Comparison of ENCODE assay signal across 8 mouse cellular contexts in the genomic region with DNA sequence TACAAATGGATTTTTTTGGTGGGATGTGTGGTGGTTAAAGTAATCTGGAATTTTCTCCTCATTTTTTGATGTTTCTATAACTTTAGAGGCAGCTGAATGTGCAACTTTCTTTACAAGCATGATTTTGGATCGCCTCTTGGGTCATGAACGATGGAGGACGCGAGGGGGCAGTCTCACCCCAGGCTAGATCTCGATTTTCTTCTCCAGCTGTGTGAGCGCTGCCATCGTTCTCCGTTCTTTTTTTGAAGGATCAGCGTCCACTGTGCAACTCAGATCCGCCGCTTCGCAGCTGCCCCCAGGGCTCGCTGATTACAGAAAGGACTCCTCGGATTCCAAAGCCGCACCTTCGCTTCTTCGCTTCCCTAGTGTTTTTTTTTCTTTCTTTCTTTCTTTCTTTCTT.
DNase-seq lines count a peak whose midpoint lies in the region; ATAC-seq and TF ChIP-seq lines count a peak whose summit lies in the region.

No protein-coding gene starts in this region.

- no peaks in the 10 kb centered on the region for H3K79me2 ChIP-seq in heart, adult 2 months (replicated peaks; ENCODE audit: control insufficient read depth, insufficient read depth, low read length)

- TF ChIP-seq CTCF in thymus, adult 2 months (IDR thresholded peaks at IDR 0.05; ENCODE audit: borderline replicate concordance, control insufficient read depth, extremely low read depth, insufficient read depth, low read length, poor library complexity), result no peak
- TF ChIP-seq CTCF in heart, adult 2 months (IDR thresholded peaks at IDR 0.05), result peak; percentile 80

- H3K36me3 ChIP-seq in thymus, adult 2 months (ENCODE audit: control insufficient read depth, insufficient read depth, low read length), result no peaks in the 10 kb centered on the region
- H3K36me3 ChIP-seq in heart, adult 2 months (ENCODE audit: control insufficient read depth, insufficient read depth, low read length), result no peaks in the 10 kb centered on the region
- H3K36me3 ChIP-seq in limb, embryonic 11.5 days (ENCODE audit: control insufficient read depth, insufficient read depth, low read length), result no peaks in the 10 kb centered on the region
- no peaks in the 10 kb centered on the region for H3K36me3 ChIP-seq in midbrain, embryonic 14.5 days (ENCODE audit: control insufficient read depth, insufficient read depth, low read length)
- H3K36me3 ChIP-seq in stomach, embryonic 15.5 days, result no peaks in the 10 kb centered on the region

- H3K4me3 ChIP-seq in thymus, adult 2 months (ENCODE audit: control insufficient read depth, insufficient read depth, low read length), result no peak overlapping the region
- H3K4me3 ChIP-seq in heart, adult 2 months, result no peak overlapping the region
- 0 out of 2 replicates have a peak overlapping the region, but pooled peaks have one; percentile 0 for H3K4me3 ChIP-seq in limb, embryonic 11.5 days (ENCODE audit: low read depth, low read length)
- H3K4me3 ChIP-seq in midbrain, embryonic 14.5 days (replicated peaks; ENCODE audit: low read depth, low read length), result peak overlapping the region; percentile 24
- H3K4me3 ChIP-seq in stomach, embryonic 15.5 days (replicated peaks), result peak overlapping the region; percentile 28

- DNase-seq in thymus, adult 2 months, result peak; percentile 18
- no peak for DNase-seq in thymus, adult 18-20 months
- peak; percentile 83 for DNase-seq in embryo, embryonic 9.5 days (ENCODE audit: extremely low spot score)
- peak; percentile 30 to 64 for DNase-seq in heart, adult 2 months
- DNase-seq in kidney, adult 8-10 months, result peak; percentile 19 to 63
- peak; percentile 90 for DNase-seq in limb, embryonic 11.5 days (ENCODE audit: low spot score)
- peak; percentile 93 for DNase-seq in midbrain, embryonic 14.5 days

- no peak for TF ChIP-seq EP300 in heart, adult 2 months (IDR thresholded peaks at IDR 0.05; ENCODE audit: insufficient read depth, low read depth, low read length)

- H3K9ac ChIP-seq in heart, adult 2 months (ENCODE audit: low read depth, low read length), result no peak overlapping the region
- no peak overlapping the region for H3K9ac ChIP-seq in limb, embryonic 11.5 days (ENCODE audit: low read length)
- H3K9ac ChIP-seq in midbrain, embryonic 14.5 days (replicated peaks; ENCODE audit: low read length), result no peak overlapping the region
- no peak overlapping the region for H3K9ac ChIP-seq in stomach, embryonic 15.5 days

- no peaks in the 10 kb centered on the region for H3K9me3 ChIP-seq in limb, embryonic 11.5 days (ENCODE audit: control insufficient read depth, low read length)
- no peaks in the 10 kb centered on the region for H3K9me3 ChIP-seq in midbrain, embryonic 14.5 days (ENCODE audit: control insufficient read depth, low read length)
- no peaks in the 10 kb centered on the region for H3K9me3 ChIP-seq in stomach, embryonic 15.5 days

- 6% methylated on average over 17 of the region's 17 CpGs for WGBS in thymus, adult 2 months
- under 1% methylated on average over 17 of the region's 17 CpGs for WGBS in heart, adult 2 months
- WGBS in limb, embryonic 11.5 days, result under 1% methylated on average over 17 of the region's 17 CpGs
- 1% methylated on average over 17 of the region's 17 CpGs for WGBS in midbrain, embryonic 14.5 days
- WGBS in stomach, embryonic 15.5 days, result under 1% methylated on average over 17 of the region's 17 CpGs

- TF ChIP-seq POLR2A in thymus, adult 2 months (IDR thresholded peaks at IDR 0.05; ENCODE audit: control insufficient read depth, extremely low read depth, insufficient read depth, low read length, poor library complexity), result no peak
- TF ChIP-seq POLR2A in heart, adult 2 months (IDR thresholded peaks at IDR 0.05; ENCODE audit: insufficient read depth, low read depth, low read length), result no peak

- no peak overlapping the region for H3K4me2 ChIP-seq in limb, embryonic 11.5 days (ENCODE audit: low read depth, severe bottlenecking)
- H3K4me2 ChIP-seq in midbrain, embryonic 14.5 days (ENCODE audit: low read length), result peak overlapping the region; percentile 52
- peak overlapping the region; percentile 50; the same call in 1 of the 2 replicates for H3K4me2 ChIP-seq in stomach, embryonic 15.5 days

- no peak overlapping the region for H3K27ac ChIP-seq in thymus, adult 2 months (ENCODE audit: control insufficient read depth, insufficient read depth, low read length)
- H3K27ac ChIP-seq in heart, adult 2 months, result no peak overlapping the region
- no peak overlapping the region for H3K27ac ChIP-seq in limb, embryonic 11.5 days (replicated peaks; ENCODE audit: low read depth, low read length)
- H3K27ac ChIP-seq in midbrain, embryonic 14.5 days (replicated peaks; ENCODE audit: low read depth, low read length), result no peak overlapping the region
- H3K27ac ChIP-seq in stomach, embryonic 15.5 days, result no peak overlapping the region

- peak; percentile 72; the same call in 1 of the 2 replicates for ATAC-seq in limb, embryonic 11.5 days (ENCODE audit: insufficient number of reproducible peaks, low FRiP score, low TSS enrichment, low read depth)
- peak; percentile 76 for ATAC-seq in midbrain, embryonic 14.5 days (ENCODE audit: low FRiP score, low TSS enrichment)
- ATAC-seq in stomach, embryonic 15.5 days (ENCODE audit: insufficient read depth, low FRiP score, low read depth), result no peak

- intact Hi-C loops in heart, adult 2 months (cut with DNase I), result no loop called here

- H3K27me3 ChIP-seq in thymus, adult 2 months (ENCODE audit: control insufficient read depth, insufficient read depth, low read length), result no peaks in the 10 kb centered on the region
- H3K27me3 ChIP-seq in heart, adult 2 months (ENCODE audit: control insufficient read depth, insufficient read depth, low read length), result no peaks in the 10 kb centered on the region
- H3K27me3 ChIP-seq in limb, embryonic 11.5 days (ENCODE audit: control insufficient read depth, insufficient read depth, low read length), result no peaks in the 10 kb centered on the region
- H3K27me3 ChIP-seq in midbrain, embryonic 14.5 days (ENCODE audit: control insufficient read depth, insufficient read depth, low read length), result no peaks in the 10 kb centered on the region
- no peaks in the 10 kb centered on the region for H3K27me3 ChIP-seq in stomach, embryonic 15.5 days (replicated peaks)

- H3K4me1 ChIP-seq in thymus, adult 2 months (replicated peaks; ENCODE audit: control insufficient read depth, insufficient read depth, low read length), result no peaks in the 10 kb centered on the region
- no peaks in the 10 kb centered on the region for H3K4me1 ChIP-seq in heart, adult 2 months (ENCODE audit: control insufficient read depth, insufficient read depth, low read length)
- no peaks in the 10 kb centered on the region for H3K4me1 ChIP-seq in limb, embryonic 11.5 days (ENCODE audit: control insufficient read depth, insufficient read depth, low read length)
- H3K4me1 ChIP-seq in midbrain, embryonic 14.5 days (ENCODE audit: control insufficient read depth, insufficient read depth, low read length), result no peaks in the 10 kb centered on the region
- H3K4me1 ChIP-seq in stomach, embryonic 15.5 days, result no peaks in the 10 kb centered on the region

Comparison
In these comparisons a context has a peak if more than half of its experiments do, and no peak if none do; other contexts are left out.
1. DNase-seq: peak in thymus, adult 2 months (single experiment), embryo, embryonic 9.5 days (single experiment), heart, adult 2 months (2 of 2), kidney, adult 8-10 months (2 of 2), limb, embryonic 11.5 days (single experiment) and midbrain, embryonic 14.5 days (single experiment); none in thymus, adult 18-20 months (0 of 2).
2. H3K4me3 ChIP-seq: peak in limb, embryonic 11.5 days (single experiment), midbrain, embryonic 14.5 days (single experiment) and stomach, embryonic 15.5 days (single experiment); none in thymus, adult 2 months (single experiment) and heart, adult 2 months (single experiment).